Mouse (Mus musculus): ENCODE data around the gene Drd2. TPM values are rescaled to one million over a fixed set of nuclear protein-coding genes. Genes with fewer than 3 reads are reported as not detected.

The Drd2 gene
- polyA plus RNA-seq, 1 experiment from 2014 or later = not detected

Other genes starting within 250 kb of the Drd2 start
- gene Gm4894, start 90.1 kb upstream of the Drd2 start, polyA plus RNA-seq (2016; fragmentation: Nextera tagmentation; extraction: Ambion mirVana) = not detected in 2 replicates
- gene Ankk1, start 86.4 kb downstream of the Drd2 start, polyA plus RNA-seq (2016; fragmentation: Nextera tagmentation; extraction: Ambion mirVana) = not detected in 2 replicates
- 1.2 and 1.7 TPM in 2 replicates for gene Ttc12, start 145.6 kb downstream of the Drd2 start, polyA plus RNA-seq (2016; fragmentation: Nextera tagmentation; extraction: Ambion mirVana)